Comparison of ENCODE assay signal across 11 mouse cellular contexts in the genomic region with DNA sequence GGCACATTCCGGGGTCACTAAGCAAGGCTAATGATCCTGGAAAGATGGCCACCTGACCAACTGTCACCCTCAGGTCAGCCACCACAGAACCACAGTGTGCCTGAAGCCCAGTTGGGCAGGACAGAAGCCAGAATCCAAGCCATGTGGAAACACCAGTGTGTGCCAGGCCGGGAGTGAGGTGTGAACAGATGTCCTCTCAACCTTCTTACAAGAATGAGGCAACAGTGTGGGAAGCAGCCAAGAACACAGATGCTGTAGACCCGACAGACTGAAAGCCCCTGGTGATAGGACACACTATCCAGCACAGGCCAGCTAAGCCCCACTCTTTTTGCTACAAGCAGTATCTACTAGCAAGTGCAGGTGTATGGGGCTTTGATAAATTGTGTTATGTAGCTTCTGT. TPM values are rescaled to one million over a fixed set of nuclear protein-coding genes. Genes with fewer than 3 reads are reported as not detected.
DNase-seq lines count a peak whose midpoint lies in the region; ATAC-seq and TF ChIP-seq lines count a peak whose summit lies in the region.
"Had no signal": no experiment of that assay in that cellular context is flagged by ENCODE, and none has a peak within 500 bp of the region (broad histone marks: within the 10 kb centered on the region; RNA-seq: fewer than 3 reads in every experiment).

No protein-coding gene starts in this region.

- WGBS in midbrain, embryonic 16.5 days: 94% methylated on average over 3 of the region's 3 CpGs

- H3K4me1 ChIP-seq in midbrain, embryonic 16.5 days (ENCODE audit: control insufficient read depth, insufficient read depth, low read length): no peaks in the 10 kb centered on the region

- no peaks in the 10 kb centered on the region for H3K9me3 ChIP-seq in midbrain, embryonic 16.5 days (replicated peaks; ENCODE audit: control insufficient read depth, low read length, poor library complexity, severe bottlenecking)

- DNase-seq in frontal cortex, postnatal 36 days (ENCODE audit: low spot score in 2 of 2): peak; percentile 40 to 64
- no peak for DNase-seq in frontal cortex, postnatal 10 days (ENCODE audit: low spot score in 2 of 2)
- DNase-seq in right cerebral cortex, adult 18-20 months: peak; percentile 54
- no peak for DNase-seq in right cerebral cortex, postnatal 14 days
- peak; percentile 72 for DNase-seq in heart, adult 8-10 months (ENCODE audit: low spot score)
- DNase-seq: thymus, postnatal 36 days had no signal

- ATAC-seq in midbrain, embryonic 16.5 days: no peak
- no peak for ATAC-seq in inflammation-experienced regulatory T-cells, adult 6 months
- ATAC-seq: CD4-positive, CD25-positive, alpha-beta regulatory T cell, adult 4 months had no signal

- no peak overlapping the region for H3K27ac ChIP-seq in midbrain, embryonic 16.5 days (ENCODE audit: low read length)

- H3K36me3 ChIP-seq in myocyte (ENCODE audit: control insufficient read depth, insufficient read depth): no peaks in the 10 kb centered on the region
- peaks cover 9% of the 10 kb centered on the region; the same call in 1 of the 2 replicates for H3K36me3 ChIP-seq in midbrain, embryonic 16.5 days (ENCODE audit: control insufficient read depth, insufficient read depth, low read length)

- H3K27me3 ChIP-seq in myocyte (ENCODE audit: control insufficient read depth, insufficient read depth, insufficient read length): no peaks in the 10 kb centered on the region
- H3K27me3 ChIP-seq in midbrain, embryonic 16.5 days (ENCODE audit: control insufficient read depth, insufficient read depth, low read depth, low read length): no peaks in the 10 kb centered on the region

- no peak overlapping the region for H3K9ac ChIP-seq in midbrain, embryonic 16.5 days (ENCODE audit: low read depth, low read length)

- no peaks in the 10 kb centered on the region for H3K79me2 ChIP-seq in myocyte (ENCODE audit: control insufficient read depth, insufficient read depth)

- no peak overlapping the region for H3K4me2 ChIP-seq in myocyte (ENCODE audit: low read depth)
- H3K4me2 ChIP-seq in midbrain, embryonic 16.5 days (ENCODE audit: low read length): no peak overlapping the region

- no peak overlapping the region for H3K4me3 ChIP-seq in myocyte
- H3K4me3 ChIP-seq in midbrain, embryonic 16.5 days (ENCODE audit: low read depth, low read length): no peak overlapping the region
- H3K4me3 ChIP-seq: erythroblast, embryonic 14.5 days had no signal

- H3ac ChIP-seq in myocyte (ENCODE audit: control insufficient read depth, insufficient read length): no peak overlapping the region

- no peak for TF ChIP-seq POLR2A in myocyte (IDR thresholded peaks at IDR 0.05; ENCODE audit: insufficient read length, low read depth)

TF ChIP-seq in myocyte, 11 proteins besides CTCF, POLR2A, EP300 and RAD21:
- TF ChIP-seq POLR2AphosphoS2 (IDR thresholded peaks at IDR 0.05; ENCODE audit: insufficient read length, low read depth): no peak
- no peak for TF ChIP-seq E2F4 (IDR thresholded peaks at IDR 0.05; ENCODE audit: insufficient read depth)
- no peak for TF ChIP-seq REST (IDR thresholded peaks at IDR 0.05; ENCODE audit: insufficient read depth, insufficient read length)
- no peak for TF ChIP-seq SRF (IDR thresholded peaks at IDR 0.05; ENCODE audit: control insufficient read depth, insufficient read length, low read depth)
- TF ChIP-seq CEBPB (IDR thresholded peaks at IDR 0.05; ENCODE audit: insufficient read depth, poor library complexity, severe bottlenecking): no peak
- TF ChIP-seq MYOG (IDR thresholded peaks at IDR 0.05; ENCODE audit: control insufficient read depth in 1 of 3, insufficient read depth in 1 of 3, insufficient read length in 2 of 3, low read depth in 2 of 3): peak; percentile 9 to 82 (median 30)
- TF ChIP-seq USF1 (IDR thresholded peaks at IDR 0.05; ENCODE audit: low read depth): no peak
- TF ChIP-seq MAX (IDR thresholded peaks at IDR 0.05; ENCODE audit: low read depth): no peak
- TF ChIP-seq MYOD1 (IDR thresholded peaks at IDR 0.05; ENCODE audit: control insufficient read depth in 1 of 3, insufficient read length in 2 of 3, low read depth in 2 of 3): peak in 1 of 3 experiments; percentile 67
- TF ChIP-seq TCF3 (IDR thresholded peaks at IDR 0.05; ENCODE audit: insufficient read length, low read depth): peak; percentile 24
- no peak for TF ChIP-seq TCF12 (IDR thresholded peaks at IDR 0.05; ENCODE audit: insufficient read depth, poor library complexity, severe bottlenecking)

RNA-seq across cellular contexts. Expression of gene Chga, which starts 30.6 kb away (rescaled TPM):
- under 1 TPM in 2 of 4 experiments, not detected in 2; 0.14 TPM for total RNA-seq in heart, adult 8-10 months (2022)
- polyA plus RNA-seq in myocyte (2012; fragmentation: generic; extraction: Trizol): not detected
- polyA plus RNA-seq in midbrain, embryonic 16.5 days (2015; fragmentation: Nextera tagmentation; extraction: Ambion mirVana): 165 and 194 TPM in 2 replicates
- polyA plus RNA-seq in inflammation-experienced regulatory T-cells, adult 6 months (2017; shearing (Covaris generic)): under 1 TPM in 1 of 3 experiments, not detected in 2; 0.47 TPM
- polyA plus RNA-seq: CD4-positive, CD25-positive, alpha-beta regulatory T cell, adult 4 months had no signal

Comparison
In these comparisons a context has a peak if more than half of its experiments do, and no peak if none do; other contexts are left out.
1. DNase-seq: peak in frontal cortex, postnatal 36 days (2 of 2), right cerebral cortex, adult 18-20 months (single experiment) and heart, adult 8-10 months (single experiment); none in frontal cortex, postnatal 10 days (0 of 2) and right cerebral cortex, postnatal 14 days (single experiment).
2. RNA of gene Chga, which starts 30.6 kb away (polyA plus RNA-seq): 165 to 194 TPM in midbrain, embryonic 16.5 days; 0.47 TPM in inflammation-experienced regulatory T-cells, adult 6 months and not detected in myocyte (single experiment); every median in the first group is over 100 times any median in the second.